Mouse (Mus musculus): Measurements from ENCODE around the gene Slc43a2. TPM values are rescaled to one million over a fixed set of nuclear protein-coding genes. Genes with fewer than 3 reads are reported as not detected.

Gene Slc43a2
- 10 to 100 TPM; 25.3 to 30.8 TPM for total RNA-seq (2021)
- long read RNA-seq, experiment 1, full-length matches to known transcripts: 3 of 35 reads
- long read RNA-seq, experiment 1, partial matches to known transcripts: 8 of 35 reads
- long read RNA-seq, experiment 1, other reads (novel, unspliced or antisense): 24 of 35 reads
- long read RNA-seq, experiment 2, full-length matches to known transcripts: 7 of 46 reads
- long read RNA-seq, experiment 2, partial matches to known transcripts: 13 of 46 reads
- long read RNA-seq, experiment 2, other reads (novel, unspliced or antisense): 26 of 46 reads

- intact Hi-C loops (cut with DNase I; ENCODE audit: low total_unique reads): no loop called here
- peak; percentile 96 for DNase-seq
Observed at GRCm38 (mm10) chr11:75531469-75532242, at the start of gene Slc43a2. TSS of gene Slc43a2 (plus strand) at chr11:75531694.

GRCm38 (mm10) chr11:75486192-75486591 is 45.3 kb upstream of the Slc43a2 start:
- DNase-seq: no peak
- intact Hi-C loops (cut with DNase I; ENCODE audit: low total_unique reads): no loop called here

- DNase-seq: peak; percentile 93
- intact Hi-C loops (cut with DNase I; ENCODE audit: low total_unique reads): no loop called here
Observed at GRCm38 (mm10) chr11:75486601-75487285, 44.8 kb upstream of the Slc43a2 start, which contains the start of gene Prpf8. TSS of gene Prpf8 (plus strand) at chr11:75486816.

GRCm38 (mm10) chr11:75487496-75487895 is 44.0 kb upstream of the Slc43a2 start:
- intact Hi-C loops (cut with DNase I; ENCODE audit: low total_unique reads): no loop called here
- no peak for DNase-seq

GRCm38 (mm10) chr11:75494296-75495049 is 37.0 kb upstream of the Slc43a2 start:
- intact Hi-C loops (cut with DNase I; ENCODE audit: low total_unique reads): no loop called here
- no peak for DNase-seq

DNA sequence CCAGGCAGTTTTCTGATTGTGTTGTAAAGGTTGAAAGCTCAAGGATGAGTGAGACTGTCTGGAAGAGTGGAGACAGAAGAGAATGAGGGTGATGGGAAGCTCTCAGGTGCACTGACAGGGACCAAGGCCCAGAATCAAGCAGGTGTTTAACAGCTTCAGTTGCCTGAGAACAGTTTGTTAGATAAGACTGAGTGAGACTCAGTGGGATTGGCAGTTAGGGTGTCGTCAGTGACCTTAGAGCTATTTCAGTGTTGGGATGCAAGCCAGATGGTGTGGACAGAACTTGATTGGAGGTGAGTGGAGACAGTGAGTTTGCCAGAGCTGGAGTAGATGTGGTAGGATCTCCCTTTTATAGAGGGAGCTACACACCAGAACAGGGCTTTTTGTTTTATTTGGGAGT is 33.4 kb upstream of the Slc43a2 start:
- intact Hi-C loops (cut with DNase I; ENCODE audit: low total_unique reads): no loop called here

DNA sequence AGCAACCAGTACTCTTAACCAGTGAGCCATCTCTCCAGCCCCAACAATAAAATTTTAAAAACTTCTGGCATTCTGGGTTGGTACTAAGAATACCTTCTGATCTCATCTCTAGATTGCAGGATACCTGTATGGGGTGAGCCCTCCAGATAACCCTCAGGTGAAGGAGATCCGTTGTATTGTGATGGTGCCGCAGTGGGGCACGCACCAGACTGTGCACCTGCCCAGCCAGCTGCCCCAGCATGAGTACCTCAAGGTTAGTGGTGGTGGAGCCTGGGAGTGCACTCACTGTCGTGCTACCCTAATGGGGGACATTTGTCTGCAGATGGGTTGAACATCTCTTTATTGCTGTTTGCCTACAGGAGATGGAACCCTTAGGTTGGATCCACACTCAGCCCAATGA is 23.3 kb upstream of the Slc43a2 start:
- DNase-seq: no peak
- intact Hi-C loops (cut with DNase I; ENCODE audit: low total_unique reads): loop anchor here (10.0 kb wide), 1 partner anchor 103 kb away; no protein-coding TSS in a partner anchor

More for the DNA sequence above, 33.4 kb upstream of the Slc43a2 start:
- DNase-seq: no peak

DNA sequence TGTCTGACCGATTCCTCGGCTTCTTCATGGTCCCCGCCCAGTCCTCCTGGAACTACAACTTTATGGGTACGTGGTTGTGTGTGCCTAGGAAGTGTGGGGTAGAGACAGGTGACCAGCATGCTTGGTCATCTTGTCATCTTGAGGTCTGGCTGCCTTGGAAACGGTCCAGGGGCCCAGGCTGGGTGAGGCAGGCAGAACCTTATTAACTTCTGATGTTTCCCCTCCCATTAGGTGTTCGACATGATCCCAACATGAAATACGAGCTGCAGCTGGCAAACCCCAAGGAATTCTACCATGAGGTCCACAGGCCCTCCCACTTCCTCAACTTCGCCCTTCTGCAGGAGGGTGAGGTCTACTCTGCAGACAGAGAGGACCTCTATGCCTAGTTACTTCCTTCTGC is 22.6 kb upstream of the Slc43a2 start:
- intact Hi-C loops (cut with DNase I; ENCODE audit: low total_unique reads): loop anchor here (10.0 kb wide), 1 partner anchor 104 kb away; no protein-coding TSS in a partner anchor
- no peak for DNase-seq

GRCm38 (mm10) chr11:75509741-75510626 is 21.5 kb upstream of the Slc43a2 start, which contains the start of gene Rilp:
TSS of gene Rilp (plus strand) at chr11:75510094.
- DNase-seq: peak; percentile 84
- intact Hi-C loops (cut with DNase I; ENCODE audit: low total_unique reads): loop anchor here (10.0 kb wide), 1 partner anchor 105 kb away; no protein-coding TSS in a partner anchor

- intact Hi-C loops (cut with DNase I; ENCODE audit: low total_unique reads): no loop called here
- DNase-seq: peak; percentile 97
Observed at GRCm38 (mm10) chr11:75510627-75510993, 20.9 kb upstream of the Slc43a2 start.

DNA sequence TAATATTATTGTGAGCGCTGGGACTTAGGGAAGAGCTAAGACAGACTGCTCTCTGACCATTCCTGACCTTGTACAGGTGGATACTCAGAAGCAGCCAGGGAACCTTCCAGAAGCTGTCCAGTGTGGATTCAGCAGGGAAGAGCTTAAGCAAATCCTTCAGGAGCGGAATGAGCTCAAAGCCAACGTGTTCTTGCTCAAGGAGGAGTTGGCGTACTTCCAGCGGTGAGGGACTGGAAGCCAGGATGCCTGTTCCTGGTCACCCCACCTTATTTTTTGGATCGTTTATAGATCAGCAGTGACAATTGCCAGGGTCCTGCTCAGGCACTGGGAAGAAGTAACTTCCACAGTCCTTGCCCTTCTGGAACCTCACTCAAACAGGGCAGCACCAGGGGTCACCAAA is 20.3 kb upstream of the Slc43a2 start:
- intact Hi-C loops (cut with DNase I; ENCODE audit: low total_unique reads): no loop called here
- DNase-seq: peak; percentile 72

DNA sequence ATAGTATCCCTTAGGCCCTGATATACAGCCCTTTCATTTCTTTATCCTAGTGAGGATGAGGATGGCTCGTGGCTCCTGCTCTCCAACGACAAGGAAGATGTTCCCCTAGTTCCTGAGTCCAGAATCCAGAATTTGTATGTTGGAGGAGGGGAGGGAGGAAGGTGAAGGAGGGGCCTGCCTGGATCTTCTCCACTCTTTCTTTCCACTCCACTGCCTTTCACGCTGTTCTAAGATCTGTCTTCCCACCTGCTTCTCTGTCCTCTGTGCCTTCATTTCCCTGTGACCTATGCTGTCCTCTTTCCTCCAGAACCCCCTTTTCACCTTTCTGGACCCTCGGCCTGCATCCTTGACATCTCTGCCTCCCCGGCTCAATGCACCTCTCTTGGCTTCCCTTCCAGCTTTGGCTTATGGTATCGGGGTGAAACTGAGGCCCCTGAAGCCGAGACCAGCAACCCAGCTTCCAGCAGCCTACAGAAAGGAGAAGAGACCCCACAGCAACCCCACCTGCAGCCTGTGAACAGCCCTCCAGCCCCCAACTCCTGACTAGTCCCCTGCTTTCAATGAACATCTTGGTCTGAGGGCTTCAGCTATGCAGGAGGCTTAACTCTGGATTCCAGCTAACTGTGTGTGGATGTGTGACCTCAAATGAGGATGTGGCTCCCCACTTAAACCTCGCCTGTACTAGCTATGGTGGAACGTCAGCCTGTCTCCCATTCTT is 19.0 kb upstream of the Slc43a2 start:
- intact Hi-C loops (cut with DNase I; ENCODE audit: low total_unique reads): no loop called here
- no peak for DNase-seq

- peak; percentile 59 for DNase-seq
- intact Hi-C loops (cut with DNase I; ENCODE audit: low total_unique reads): no loop called here
Observed at GRCm38 (mm10) chr11:75513336-75513735, 18.2 kb upstream of the Slc43a2 start, which contains the start of gene Scarf1. TSS of gene Scarf1 (plus strand) at chr11:75513540.

GRCm38 (mm10) chr11:75515186-75515585 is 16.3 kb upstream of the Slc43a2 start:
- no peak for DNase-seq
- intact Hi-C loops (cut with DNase I; ENCODE audit: low total_unique reads): no loop called here

DNA sequence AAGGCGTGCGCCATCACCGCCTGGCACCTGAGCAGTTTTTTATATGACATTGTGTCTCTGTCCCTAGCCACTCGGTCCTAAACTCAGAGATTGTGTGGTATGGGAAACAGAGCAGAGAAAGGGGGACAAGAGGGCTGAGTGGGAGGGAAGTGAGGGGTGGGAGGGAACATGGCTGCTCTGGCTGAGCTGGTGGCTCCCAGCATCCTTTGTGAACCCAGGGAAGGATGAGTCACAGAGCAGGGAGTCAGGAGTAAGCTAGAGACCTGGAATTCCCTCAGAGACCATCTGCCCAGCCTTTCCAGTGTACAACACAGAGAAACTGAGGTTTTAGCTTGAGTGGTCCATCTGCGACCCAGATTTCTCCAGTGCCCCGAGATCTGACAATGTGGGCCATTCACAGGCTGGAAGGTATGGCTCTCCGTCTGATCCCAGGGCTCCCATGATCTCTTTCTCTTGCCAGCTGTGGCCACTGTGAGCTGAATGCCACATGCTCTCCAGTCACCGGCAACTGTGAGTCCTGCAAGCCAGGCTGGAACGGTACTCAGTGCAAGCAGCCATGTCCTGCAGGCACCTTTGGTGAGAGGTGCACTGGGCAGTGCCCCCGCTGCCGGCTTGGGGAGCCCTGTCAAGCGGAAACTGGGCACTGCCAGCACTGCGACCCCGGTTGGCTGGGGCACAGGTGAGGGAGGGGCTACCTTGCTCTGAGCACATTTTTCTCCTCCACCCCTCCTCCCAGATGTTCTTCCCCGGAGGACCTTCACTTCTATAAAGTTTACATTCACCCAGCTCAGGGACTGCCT is 11.5 kb upstream of the Slc43a2 start:
- no peak for DNase-seq
- intact Hi-C loops (cut with DNase I; ENCODE audit: low total_unique reads): no loop called here

DNA sequence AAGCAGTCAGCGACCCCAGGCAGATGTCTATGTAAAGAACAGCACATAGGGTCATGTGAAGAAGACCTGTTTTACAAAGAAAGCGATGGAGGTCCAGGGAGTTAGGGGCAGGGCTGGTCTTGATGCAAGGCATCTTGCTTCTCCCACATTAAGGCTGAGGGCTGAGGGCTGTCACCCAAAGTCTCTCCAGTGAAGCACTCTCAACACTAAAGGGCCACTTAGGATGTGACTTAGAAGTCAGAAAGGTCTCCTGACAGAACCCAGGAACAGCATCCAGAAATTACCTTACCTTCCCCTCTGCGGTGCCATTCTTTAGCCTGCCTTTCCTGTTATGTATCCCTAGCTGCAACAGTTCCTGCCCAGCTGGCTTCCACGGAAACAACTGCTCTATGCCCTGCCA is 9.9 kb upstream of the Slc43a2 start:
- intact Hi-C loops (cut with DNase I; ENCODE audit: low total_unique reads): no loop called here
- DNase-seq: no peak

DNA sequence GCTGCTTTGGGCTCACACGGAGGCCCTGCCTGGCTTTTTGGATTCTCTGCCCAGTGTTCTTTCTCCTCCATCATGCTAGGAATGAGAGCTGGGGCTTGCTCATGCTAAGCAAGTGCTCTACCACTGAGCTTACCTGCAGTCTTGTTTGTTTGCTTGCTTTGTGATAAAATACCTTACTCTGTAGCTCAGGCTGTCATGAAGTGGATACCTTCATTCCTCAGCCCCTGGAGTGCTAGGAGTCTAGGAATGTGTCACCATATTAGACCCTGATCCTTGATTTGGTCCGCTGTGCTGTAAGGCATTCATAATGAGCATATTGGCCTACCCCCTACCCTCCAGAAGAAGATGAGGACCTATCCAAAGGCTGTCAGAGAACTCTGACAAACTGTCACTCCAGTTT is 8.7 kb upstream of the Slc43a2 start:
- DNase-seq: no peak
- intact Hi-C loops (cut with DNase I; ENCODE audit: low total_unique reads): no loop called here

All from gastrocnemius, postnatal 14 days (tissue).